Mouse (Mus musculus) neural tube, embryonic 11.5 days (tissue): ENCODE results near the gene Gm11042. TPM values are rescaled to one million over a fixed set of nuclear protein-coding genes. Genes with fewer than 3 reads are reported as not detected.

Source experiments
- ATAC-seq: fragments of 200-750 bp; cut with Nextera tagmentation; 2 replicates; pipeline ENCODE4 v1.8.0; 2017; ENCODE audit warnings: moderate number of reproducible peaks, mild to moderate bottlenecking, moderate TSS enrichment, moderate library complexity; ENCODE audit not compliant: insufficient read depth, low FRiP score, low TSS enrichment
- DNase-seq: peaks from one replicate; pipeline ENCODE4 v3.0.0-alpha.2; 2015; ENCODE audit warnings: low spot score
- H3K27ac ChIP-seq: fragments of 300-500 bp; sonication (generic); 2 replicates; pipeline ENCODE4 v1.5.1; 2014; ENCODE audit warnings: low read depth, mild to moderate bottlenecking, low read length
- H3K27me3 ChIP-seq: fragments of 300-500 bp; sonication (generic); 2 replicates; pipeline ENCODE4 v1.6.1; 2014; ENCODE audit warnings: mild to moderate bottlenecking, low read length, mixed read lengths; ENCODE audit not compliant: control insufficient read depth, insufficient read depth
- H3K36me3 ChIP-seq: fragments of 300-500 bp; sonication (generic); 2 replicates; pipeline ENCODE4 v1.6.1; 2014; ENCODE audit warnings: mild to moderate bottlenecking, low read length, moderate library complexity, mixed read lengths; ENCODE audit not compliant: control insufficient read depth, insufficient read depth
- H3K4me1 ChIP-seq: fragments of 300-500 bp; sonication (generic); 2 replicates; pipeline ENCODE4 v1.6.1; 2014; ENCODE audit warnings: low read length, mixed read lengths; ENCODE audit not compliant: control insufficient read depth, insufficient read depth
- H3K4me2 ChIP-seq: fragments of 300-500 bp; sonication (generic); 2 replicates; pipeline ENCODE4 v1.6.1; 2014; ENCODE audit warnings: low read depth, mild to moderate bottlenecking, moderate library complexity
- H3K4me3 ChIP-seq: fragments of 300-500 bp; sonication (generic); 2 replicates; pipeline ENCODE4 v1.5.1; 2014; ENCODE audit warnings: low read depth, low read length
- H3K9ac ChIP-seq: fragments of 300-500 bp; sonication (generic); 2 replicates; pipeline ENCODE4 v1.6.1; 2014; ENCODE audit warnings: mild to moderate bottlenecking, low read length
- H3K9me3 ChIP-seq: fragments of 300-500 bp; sonication (generic); 2 replicates; pipeline ENCODE4 v1.6.1; 2016; ENCODE audit warnings: low read length; ENCODE audit not compliant: control insufficient read depth
- WGBS: fragments of 180-500 bp; shearing (Covaris S2); extraction: QIAGEN DNeasy Blood & Tissue Kit; methylation state at CpG from one replicate; pipeline ENCODE4 v1.1.7; 2014; 5-methylcytosine and 5-hydroxymethylcytosine counted together
- polyA plus RNA-seq: library from polyadenylated mRNA; unstranded; fragments of >200 nt; fragmentation: Nextera tagmentation; extraction: Ambion mirVana; gene quantifications from 2 replicates; pipeline ENCODE4 v1.2.1, GENCODE M21; 2014

Gm11042 gene
- polyA plus RNA-seq, 1 experiment from 2014 or later: not detected

- DNase-seq: no peak
- no peaks in the 10 kb centered on the region for H3K9me3 ChIP-seq
- peaks cover 9% of the 10 kb centered on the region for H3K27me3 ChIP-seq
- no peak overlapping the region for H3K4me2 ChIP-seq
- H3K36me3 ChIP-seq: no peaks in the 10 kb centered on the region
- no peak overlapping the region for H3K4me3 ChIP-seq
- WGBS: 87% methylated on average over 4 of the region's 4 CpGs
- no peak for ATAC-seq
- no peaks in the 10 kb centered on the region for H3K4me1 ChIP-seq
- no peak overlapping the region for H3K27ac ChIP-seq
- H3K9ac ChIP-seq: no peak overlapping the region
Observed at GRCm38 (mm10) chr12:74281403-74281802, 34.8 kb downstream of the Gm11042 start.

- Histone ChIP-seq H3K4me3 (no peak overlapping the region), H3K9me3 (no peaks in the 10 kb centered on the region), H3K4me2 (no peak overlapping the region), H3K9ac (no peak overlapping the region), H3K27ac (no peak overlapping the region), H3K36me3 (no peaks in the 10 kb centered on the region), H3K4me1 (no peaks in the 10 kb centered on the region), H3K27me3 (no peaks in the 10 kb centered on the region)
- DNase-seq (no peak), ATAC-seq (no peak)
- WGBS: 82% methylated on average over 5 of the region's 5 CpGs
Observed at GRCm38 (mm10) chr12:74277265-74277664, 38.9 kb downstream of the Gm11042 start.

GRCm38 (mm10) chr12:74272545-74272944 lies 43.6 kb downstream of the Gm11042 start:
- no peak overlapping the region for H3K4me2 ChIP-seq
- no peaks in the 10 kb centered on the region for H3K27me3 ChIP-seq
- H3K4me1 ChIP-seq: no peaks in the 10 kb centered on the region
- no peaks in the 10 kb centered on the region for H3K36me3 ChIP-seq
- no peak overlapping the region for H3K9ac ChIP-seq
- no peaks in the 10 kb centered on the region for H3K9me3 ChIP-seq
- no peak overlapping the region for H3K27ac ChIP-seq
- no peak overlapping the region for H3K4me3 ChIP-seq
- ATAC-seq: no peak
- peak; percentile 18 for DNase-seq
- WGBS: 84% methylated on average over 17 of the region's 17 CpGs

GRCm38 (mm10) chr12:74268644-74269285 lies 47.4 kb downstream of the Gm11042 start:
- ATAC-seq: no peak
- Histone ChIP-seq H3K27me3 (no peaks in the 10 kb centered on the region), H3K4me2 (no peak overlapping the region), H3K4me3 (no peak overlapping the region), H3K9ac (no peak overlapping the region), H3K9me3 (no peaks in the 10 kb centered on the region), H3K4me1 (no peaks in the 10 kb centered on the region), H3K27ac (no peak overlapping the region), H3K36me3 (no peaks in the 10 kb centered on the region)
- no peak for DNase-seq
- 83% methylated on average over 15 of the region's 15 CpGs for WGBS

- no peak overlapping the region for H3K9ac ChIP-seq
- WGBS: 95% methylated on average over 4 of the region's 4 CpGs
- DNase-seq (no peak), ATAC-seq (no peak)
- no peaks in the 10 kb centered on the region for H3K9me3 ChIP-seq
- no peak overlapping the region for H3K4me3 ChIP-seq
- no peak overlapping the region for H3K4me2 ChIP-seq
- no peak overlapping the region for H3K27ac ChIP-seq
- no peaks in the 10 kb centered on the region for H3K27me3 ChIP-seq
- H3K4me1 ChIP-seq: no peaks in the 10 kb centered on the region
- H3K36me3 ChIP-seq: no peaks in the 10 kb centered on the region
Observed at GRCm38 (mm10) chr12:74267049-74267448, 49.1 kb downstream of the Gm11042 start.
